Mouse (Mus musculus) embryonic fibroblast, embryonic 13.5 days (primary cell): Measurements from ENCODE around the gene Nthl1.

Experiments used
- CTCF ChIP-seq: IDR thresholded peaks from 2 replicates; pipeline ENCODE4 v1.5.1; 2011; ENCODE audit warnings: mild to moderate bottlenecking, control low read depth, low read length, moderate library complexity, borderline replicate concordance; ENCODE audit not compliant: insufficient read depth
- POLR2A ChIP-seq: IDR thresholded peaks from 2 replicates; pipeline ENCODE4 v1.6.1; 2011; ENCODE audit warnings: low read depth, mild to moderate bottlenecking, control low read depth, low read length, moderate library complexity

- TF ChIP-seq CTCF (no peak), POLR2A (no peak)
These were observed 2.5 kb downstream of the Nthl1 start for GRCm38 (mm10) chr17:24635024-24635423.
